Mouse (Mus musculus) bone marrow macrophage, adult 2 months (primary cell): Measurements from ENCODE around the gene Fam83c. TPM values are rescaled to one million over a fixed set of nuclear protein-coding genes. Genes with fewer than 3 reads are reported as not detected.

Experiments used
- H3K27ac ChIP-seq: 2 replicates; pipeline ENCODE4 v1.5.1; 2012; ENCODE audit warnings: low read depth, low read length; ENCODE audit not compliant: insufficient read depth
- H3K4me1 ChIP-seq: 2 replicates; pipeline ENCODE4 v1.6.1; 2012; ENCODE audit warnings: low read length; ENCODE audit not compliant: control insufficient read depth, insufficient read depth
- H3K4me3 ChIP-seq: 2 replicates; pipeline ENCODE4 v1.5.1; 2012; ENCODE audit warnings: mild to moderate bottlenecking, low read length, moderate library complexity; ENCODE audit not compliant: insufficient read depth
- CTCF ChIP-seq: IDR thresholded peaks from 2 replicates; pipeline ENCODE4 v1.5.1; 2012; ENCODE audit warnings: low read depth, mild to moderate bottlenecking, low read length, moderate library complexity
- POLR2A ChIP-seq: IDR thresholded peaks from 2 replicates; pipeline ENCODE4 v1.6.1; 2012; ENCODE audit warnings: mild to moderate bottlenecking, low read depth, low read length, borderline replicate concordance
- polyA plus RNA-seq: library from polyadenylated mRNA; stranded (reverse); fragments of >200 nt; gene quantifications from 2 replicates; pipeline ENCODE4 v1.2.4, GENCODE M21; 2012; ENCODE audit not compliant: missing spikeins, insufficient read depth, insufficient read length

The Fam83c gene
- polyA plus RNA-seq, 1 experiment = not detected

- H3K4me3 ChIP-seq = no peak overlapping the region
- no peak overlapping the region for H3K27ac ChIP-seq
- TF ChIP-seq POLR2A (no peak), CTCF (no peak)
- H3K4me1 ChIP-seq = no peaks in the 10 kb centered on the region
These were observed 56.6 kb downstream of the Fam83c start for GRCm38 (mm10) chr2:155778004-155778403.

- no peaks in the 10 kb centered on the region for H3K4me1 ChIP-seq
These were observed 57.0 kb downstream of the Fam83c start for GRCm38 (mm10) chr2:155777688-155777985.

More at GRCm38 (mm10) chr2:155777688-155777985, 57.0 kb downstream of the Fam83c start:
- Histone ChIP-seq H3K27ac (no peak overlapping the region), H3K4me3 (no peak overlapping the region)
- TF ChIP-seq POLR2A = no peak
- no peak for TF ChIP-seq CTCF

Other genes with a start within 250 kb of the Fam83c start
- gene Gss, start 242.0 kb downstream of the Fam83c start, polyA plus RNA-seq = 10.5 and 12.9 TPM in 2 replicates
- gene Myh7b, start 223.6 kb downstream of the Fam83c start, polyA plus RNA-seq = not detected in 2 replicates
- 93.1 and 108 TPM in 2 replicates for gene Trpc4ap, start 142.5 kb downstream of the Fam83c start, polyA plus RNA-seq
- gene Edem2, start 105.4 kb downstream of the Fam83c start, polyA plus RNA-seq = 44.3 and 46.4 TPM in 2 replicates
- not detected in 2 replicates for gene Gm17581, start 99.0 kb downstream of the Fam83c start, polyA plus RNA-seq
- gene Procr, start 83.7 kb downstream of the Fam83c start, polyA plus RNA-seq = 3.7 and 3.9 TPM in 2 replicates
- not detected in 2 replicates for gene Mmp24, start 59.5 kb downstream of the Fam83c start, polyA plus RNA-seq
- 44.7 and 46.1 TPM in 2 replicates for gene BC029722, start 15.4 kb downstream of the Fam83c start, polyA plus RNA-seq
- gene Eif6, start 7.9 kb downstream of the Fam83c start, polyA plus RNA-seq = 89.5 and 91.7 TPM in 2 replicates
- 16.1 and 19.0 TPM in 2 replicates for gene Uqcc1, start 95.5 kb upstream of the Fam83c start, polyA plus RNA-seq
- not detected in 2 replicates for gene Gm15557, start 105.9 kb upstream of the Fam83c start, polyA plus RNA-seq
- gene Gdf5, start 110.5 kb upstream of the Fam83c start, polyA plus RNA-seq = not detected in 2 replicates
- gene Cep250, start 121.6 kb upstream of the Fam83c start, polyA plus RNA-seq = 47.2 and 49.6 TPM in 2 replicates
- 2.4 and 2.5 TPM in 2 replicates for gene 6430550D23Rik, start 173.1 kb upstream of the Fam83c start, polyA plus RNA-seq
- 177 and 190 TPM in 2 replicates for gene Ergic3, start 173.2 kb upstream of the Fam83c start, polyA plus RNA-seq
- not detected in 2 replicates for gene Fer1l4, start 218.1 kb upstream of the Fam83c start, polyA plus RNA-seq
- gene Spag4, start 230.3 kb upstream of the Fam83c start, polyA plus RNA-seq = 0.32 TPM in 1 of 2 replicates, not detected in the other